8 mouse cellular contexts compared by ENCODE assay signal in the genomic region with DNA sequence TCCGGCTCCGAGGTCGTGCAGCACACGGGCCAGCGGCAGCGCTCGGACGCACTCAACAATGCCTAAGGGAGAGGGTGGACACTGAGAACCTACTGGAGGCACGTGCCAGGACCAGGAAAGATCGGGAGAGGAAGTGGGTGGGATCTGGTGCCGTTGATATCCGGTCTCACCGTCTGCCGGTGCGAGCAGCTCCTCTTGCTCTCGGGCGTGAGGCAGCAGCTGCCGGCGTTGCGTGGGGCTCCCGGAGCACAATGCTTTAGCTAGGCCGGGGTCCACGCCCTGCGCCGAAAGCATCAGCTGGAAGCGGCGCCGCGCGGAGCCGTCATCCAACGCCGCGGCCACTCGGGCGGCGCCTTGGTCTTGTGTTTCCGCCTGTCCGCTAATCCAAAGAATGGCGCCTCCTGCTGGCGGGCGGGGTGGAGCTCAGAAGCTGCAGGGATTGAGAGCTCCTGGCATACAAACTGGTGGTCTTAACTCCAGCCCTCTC. TPM values are rescaled to one million over a fixed set of nuclear protein-coding genes. Genes with fewer than 3 reads are reported as not detected.
DNase-seq lines count a peak whose midpoint lies in the region; ATAC-seq lines count a peak whose summit lies in the region.

A gene (minus strand): TSS at position 85 of the 487 bp plus-strand sequence.

- H3K27me3 ChIP-seq in hindbrain, embryonic 13.5 days: peaks cover 31% of the 10 kb centered on the region

- H3K27ac ChIP-seq in hindbrain, embryonic 13.5 days: peak within 1 kb of the TSS; percentile 96

- peak within 1 kb of the TSS; percentile 68 for H3K4me3 ChIP-seq in hindbrain, embryonic 13.5 days

- peak within 1 kb of the TSS; percentile 86 for H3K4me2 ChIP-seq in hindbrain, embryonic 13.5 days

- H3K36me3 ChIP-seq in hindbrain, embryonic 13.5 days: peaks cover 41% of the 10 kb centered on the region

- peak; percentile 96 for DNase-seq in NIH3T3 (ENCODE audit: low read depth)
- peak; percentile 99 to 100 for DNase-seq in cerebellum, postnatal 10 days
- peak; percentile 86 to 94 for DNase-seq in frontal cortex, postnatal 14 days (ENCODE audit: low spot score in 2 of 2)
- DNase-seq in layer of hippocampus, postnatal 25 days (ENCODE audit: extremely low spot score in 1 of 2, low spot score in 1 of 2): peak; percentile 97 to 99
- DNase-seq in lung, postnatal 25 days (ENCODE audit: low spot score): peak; percentile 92
- DNase-seq in retina, embryonic 14.5 days (ENCODE audit: low spot score): peak; percentile 94
- DNase-seq in thymus, postnatal 4 days: peak; percentile 98

- no peaks in the 10 kb centered on the region for H3K9me3 ChIP-seq in hindbrain, embryonic 13.5 days

- H3K4me1 ChIP-seq in hindbrain, embryonic 13.5 days (replicated peaks): peaks cover 36% of the 10 kb centered on the region

- H3K9ac ChIP-seq in hindbrain, embryonic 13.5 days: peak within 1 kb of the TSS; percentile 87

- WGBS in hindbrain, embryonic 13.5 days: under 1% methylated on average over 42 of the region's 42 CpGs

- peak; percentile 86 for ATAC-seq in hindbrain, embryonic 13.5 days (ENCODE audit: low FRiP score)

RNA-seq across cellular contexts. Expression of the gene that starts here (rescaled TPM):
- polyA plus RNA-seq in hindbrain, embryonic 13.5 days (2015; fragmentation: Nextera tagmentation; extraction: Ambion mirVana): 10.9 and 11.3 TPM in 2 replicates
- total RNA-seq in layer of hippocampus, postnatal 25 days (2021): 10 to 100 TPM; 34.1 to 36.7 TPM

Comparison
In these comparisons a context has a peak if more than half of its experiments do, and no peak if none do; other contexts are left out.
1. Peak in every context shown above with its lines: DNase-seq, ATAC-seq, H3K4me3 ChIP-seq and H3K27ac ChIP-seq.